Mouse (Mus musculus): ENCODE measurements at regions not wholly inside any gene's neighbourhood (a gene's known extent, or its start where the extent isn't known, plus 50 kb on each side); places are given as distances from the start of the nearest gene placed in this dataset.

DNA sequence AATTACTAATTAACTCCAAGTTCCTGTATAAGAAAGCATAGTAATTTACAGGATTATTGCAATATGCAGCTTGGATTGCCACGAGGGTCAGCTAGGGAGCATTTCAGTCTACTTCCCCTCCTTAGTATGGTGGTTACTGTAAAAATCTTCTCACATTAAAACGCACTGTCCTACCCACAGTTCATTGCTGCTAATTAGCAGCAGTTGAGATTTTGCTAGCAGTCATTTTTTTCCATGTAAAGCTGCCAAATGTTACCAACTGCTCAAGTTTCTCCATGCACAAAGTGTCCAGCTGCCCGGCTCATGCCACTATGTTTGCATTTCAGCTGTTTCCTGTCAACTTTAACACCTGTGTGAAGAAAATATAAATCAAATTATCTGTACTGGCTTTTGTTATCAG, 759.7 kb downstream of the Nr4a2 start:
- no peak for TF ChIP-seq CTCF (IDR thresholded peaks at IDR 0.05)
- no peak for TF ChIP-seq EP300 (IDR thresholded peaks at IDR 0.05)
